Mouse (Mus musculus) naive thymus-derived CD4-positive, alpha-beta T cell, adult 2 months (primary cell): Measurements from ENCODE around the gene Prkar2b.

ENCODE experiments used
- DNase-seq: peaks from one replicate; pipeline ENCODE4 v3.0.0-alpha.2; 2011; ENCODE audit warnings: low read depth

Gene Prkar2b

GRCm38 (mm10) chr12:32061090-32061930, at the start of gene Prkar2b:
Gene Prkar2b (minus strand): TSS chr12:32061296.
- DNase-seq = peak; percentile 94

DNA sequence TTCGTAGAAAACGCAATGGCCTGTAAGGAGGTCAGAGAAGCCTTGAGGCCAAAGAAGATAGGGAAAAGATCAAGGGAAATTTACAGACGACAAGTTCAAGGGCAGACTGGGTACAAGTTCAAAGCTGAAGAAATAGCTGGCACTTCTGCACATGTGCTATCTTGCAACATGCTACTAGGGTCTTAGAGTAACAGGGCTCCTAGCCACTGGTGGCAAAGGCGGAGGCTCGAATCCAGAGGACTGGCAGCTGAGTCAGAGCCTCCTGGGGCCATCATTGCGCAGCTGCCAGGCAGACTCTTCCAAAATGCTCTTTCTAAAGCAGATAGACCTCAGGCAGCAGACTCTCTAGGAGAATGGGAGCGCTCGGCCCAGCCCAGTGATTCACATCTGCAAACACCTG, 48.1 kb upstream of the Prkar2b start:
- DNase-seq = no peak

DNA sequence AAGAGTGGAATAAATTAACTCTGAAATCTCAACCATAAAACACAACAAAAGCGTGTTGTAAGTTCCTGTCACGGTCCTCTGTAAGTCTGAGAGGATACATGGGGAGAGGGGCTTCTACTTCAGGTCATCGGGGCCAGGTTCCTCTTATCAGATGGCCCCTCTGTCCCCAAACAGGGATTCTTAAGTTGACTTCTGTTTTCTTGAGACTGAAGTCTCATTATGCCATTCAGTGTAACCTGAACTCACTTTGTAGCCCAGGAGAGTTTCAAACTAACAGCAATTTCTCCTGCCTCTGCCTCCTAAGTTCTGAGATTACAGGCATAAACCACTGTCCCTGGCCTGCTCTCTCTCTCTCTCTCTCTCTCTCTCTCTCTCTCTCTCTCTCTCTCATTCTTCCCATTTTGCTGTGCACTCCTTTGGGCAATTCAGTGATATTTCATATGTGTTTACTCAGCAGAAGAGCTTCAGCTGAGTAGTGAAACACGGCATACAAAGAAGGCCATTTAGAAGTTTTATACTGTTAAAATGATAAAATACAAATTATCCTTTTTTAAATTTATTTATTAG, 43.9 kb upstream of the Prkar2b start:
- no peak for DNase-seq

GRCm38 (mm10) chr12:32104451-32104862, 43.4 kb upstream of the Prkar2b start:
- no peak for DNase-seq

DNA sequence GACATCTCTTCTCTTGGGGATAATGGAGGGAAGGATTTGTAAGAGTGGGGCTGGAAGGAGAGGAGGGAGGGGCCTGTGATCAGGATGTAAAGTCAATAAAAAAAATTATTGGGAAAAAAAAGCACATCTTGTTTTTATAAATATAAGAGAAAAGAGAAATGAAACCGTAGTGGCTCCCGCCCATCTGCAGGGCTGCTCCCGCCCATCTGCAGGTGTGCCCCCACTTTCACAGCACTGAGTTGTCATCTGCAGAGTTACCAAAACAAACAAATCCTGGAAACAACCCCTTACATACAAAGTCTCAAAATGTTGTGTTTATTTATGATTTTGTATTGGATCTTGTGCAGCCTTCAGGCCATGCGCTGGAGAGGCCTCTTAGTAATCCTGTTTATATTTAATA, 40.2 kb upstream of the Prkar2b start:
- DNase-seq = no peak

- no peak for DNase-seq
Measured at GRCm38 (mm10) chr12:32099686-32100206, 38.6 kb upstream of the Prkar2b start.

DNA sequence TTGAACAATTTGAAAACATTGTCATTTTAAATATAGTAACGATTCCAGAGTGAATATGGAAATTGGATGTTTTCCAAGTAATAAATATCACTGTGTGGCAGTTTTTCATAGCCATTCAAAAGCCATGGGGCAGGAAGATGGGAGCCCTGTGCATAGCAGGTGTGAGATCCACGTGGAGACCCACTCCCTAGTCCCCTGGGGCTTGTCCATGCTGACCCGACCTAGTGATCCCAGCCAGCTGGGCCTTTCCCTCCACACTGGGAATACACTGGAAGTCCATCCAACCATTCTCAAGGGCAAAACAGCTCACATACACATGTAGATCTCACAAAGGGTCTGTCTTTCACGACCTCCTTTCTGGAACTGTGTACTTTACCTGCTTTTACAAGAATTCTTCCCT, 37.5 kb upstream of the Prkar2b start:
- no peak for DNase-seq

DNA sequence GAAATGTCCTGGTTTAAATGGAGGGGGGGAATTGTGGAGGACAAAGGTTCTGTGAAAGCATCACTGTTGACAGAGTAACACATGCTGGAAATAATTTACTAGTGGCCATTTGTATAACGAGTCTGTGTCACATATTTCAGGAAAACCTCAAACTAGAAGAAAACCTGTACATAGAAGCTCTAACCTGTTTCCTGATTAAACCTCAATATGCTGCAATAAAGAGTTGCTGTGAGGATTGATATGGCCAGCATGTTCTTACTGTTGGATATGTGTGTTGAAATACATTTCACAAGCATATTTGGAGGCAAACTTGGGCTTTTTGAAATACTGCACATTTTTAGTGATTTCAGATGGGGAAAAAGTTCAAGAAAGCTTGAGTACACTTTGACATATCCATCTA, 36.0 kb upstream of the Prkar2b start:
- no peak for DNase-seq

GRCm38 (mm10) chr12:32095164-32095563, 34.1 kb upstream of the Prkar2b start:
- no peak for DNase-seq

- no peak for DNase-seq
Measured at GRCm38 (mm10) chr12:32092452-32092851, 31.4 kb upstream of the Prkar2b start.

DNA sequence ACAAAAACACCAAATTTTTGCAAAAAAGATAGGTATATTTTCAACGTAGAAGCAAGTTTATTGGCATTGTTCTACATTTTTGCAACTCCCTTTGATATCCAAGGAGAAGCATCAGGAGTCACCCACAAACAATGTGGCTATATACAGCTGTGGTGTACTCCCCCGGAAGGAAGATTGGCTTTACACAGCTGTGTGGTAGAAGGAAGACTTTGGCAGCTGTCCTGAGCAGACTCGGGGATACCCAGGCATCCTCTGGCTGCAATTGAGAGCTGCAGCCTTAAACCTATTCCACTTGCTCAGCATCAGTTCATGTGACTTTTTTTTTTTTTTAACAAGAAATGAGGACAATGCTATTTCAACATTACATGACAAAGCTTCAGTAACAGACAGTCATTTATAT, 27.5 kb upstream of the Prkar2b start:
- no peak for DNase-seq

DNA sequence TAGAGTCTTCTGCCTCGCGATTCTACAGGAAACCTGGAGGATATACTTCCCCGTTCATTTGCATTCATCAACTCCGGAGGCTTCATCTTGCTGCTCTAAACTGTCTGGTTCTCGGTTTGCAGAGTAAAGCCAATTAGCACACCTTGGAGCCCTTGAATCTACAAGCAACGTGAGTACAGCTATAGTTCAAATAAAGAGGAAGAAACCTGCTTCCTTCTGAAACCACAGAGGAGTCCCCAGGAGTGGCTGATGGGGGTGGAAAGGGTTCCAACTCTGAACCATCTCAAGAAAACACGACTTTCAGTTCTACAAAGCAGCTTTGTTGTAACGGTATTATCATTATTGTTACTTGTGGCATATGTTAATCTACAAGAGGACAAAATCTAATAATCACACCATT, 26.2 kb upstream of the Prkar2b start:
- DNase-seq = peak; percentile 12

GRCm38 (mm10) chr12:32086874-32087273, 25.8 kb upstream of the Prkar2b start:
- DNase-seq = no peak

GRCm38 (mm10) chr12:32085856-32086255, 24.8 kb upstream of the Prkar2b start:
- no peak for DNase-seq

DNA sequence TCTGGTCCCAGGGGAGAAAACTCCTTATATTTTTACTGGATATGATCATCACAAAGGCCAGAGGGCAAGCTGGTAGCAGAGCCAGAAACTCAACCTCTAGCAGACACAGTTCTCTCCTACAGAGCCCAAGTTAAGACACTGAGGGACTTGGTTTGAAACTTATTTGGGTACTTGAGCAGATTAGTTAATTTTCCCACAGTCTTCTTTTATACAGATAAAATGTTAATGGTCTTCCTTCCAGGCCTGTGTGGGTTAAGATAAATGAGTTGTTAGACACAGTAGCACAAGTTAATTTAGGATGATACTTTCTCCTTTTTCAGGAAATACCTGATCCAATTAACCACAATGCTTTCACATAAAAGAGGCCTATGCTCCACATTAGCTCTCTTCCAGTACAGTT, 24.1 kb upstream of the Prkar2b start:
- DNase-seq = no peak

DNA sequence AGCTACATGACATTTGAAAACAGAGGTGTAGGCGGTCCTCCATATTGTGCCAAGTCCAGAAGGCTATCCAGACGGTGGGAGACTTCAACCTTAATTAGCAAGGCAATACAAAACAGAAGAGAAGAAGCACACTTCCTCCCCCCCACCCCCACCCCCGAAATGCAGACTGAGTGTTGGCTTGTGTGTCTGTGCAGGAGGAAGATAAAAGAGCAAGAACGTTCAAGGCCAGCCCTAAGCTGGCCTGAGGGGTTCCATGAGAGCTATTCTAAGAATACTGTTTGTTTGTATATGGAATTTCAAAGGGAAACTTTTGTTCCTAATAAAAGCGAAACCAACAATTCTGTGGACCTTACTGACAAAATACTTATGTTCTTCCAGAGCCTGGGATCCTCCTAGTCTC, 23.5 kb upstream of the Prkar2b start:
- no peak for DNase-seq

DNA sequence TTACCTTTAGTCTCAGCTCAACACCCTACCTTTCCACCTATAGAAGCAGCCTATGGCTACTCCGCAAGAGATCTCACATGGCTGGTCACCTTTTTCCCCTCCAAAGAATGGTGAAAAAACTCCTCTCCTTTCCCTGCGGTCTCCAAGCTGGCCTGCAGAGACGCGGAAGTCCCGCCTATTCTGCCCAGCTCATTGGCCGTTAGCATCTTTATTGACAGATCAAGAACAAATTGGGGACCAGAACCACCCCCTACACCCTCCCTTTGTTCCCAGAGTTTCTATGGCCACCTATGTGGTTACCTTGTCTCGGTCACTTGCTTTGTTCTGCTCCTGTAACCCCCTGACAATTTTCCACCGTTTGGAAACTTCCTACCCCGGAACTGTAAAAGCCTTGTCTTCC, 19.6 kb upstream of the Prkar2b start:
- DNase-seq = no peak

GRCm38 (mm10) chr12:32077403-32077802, 16.3 kb upstream of the Prkar2b start:
- DNase-seq = no peak

DNA sequence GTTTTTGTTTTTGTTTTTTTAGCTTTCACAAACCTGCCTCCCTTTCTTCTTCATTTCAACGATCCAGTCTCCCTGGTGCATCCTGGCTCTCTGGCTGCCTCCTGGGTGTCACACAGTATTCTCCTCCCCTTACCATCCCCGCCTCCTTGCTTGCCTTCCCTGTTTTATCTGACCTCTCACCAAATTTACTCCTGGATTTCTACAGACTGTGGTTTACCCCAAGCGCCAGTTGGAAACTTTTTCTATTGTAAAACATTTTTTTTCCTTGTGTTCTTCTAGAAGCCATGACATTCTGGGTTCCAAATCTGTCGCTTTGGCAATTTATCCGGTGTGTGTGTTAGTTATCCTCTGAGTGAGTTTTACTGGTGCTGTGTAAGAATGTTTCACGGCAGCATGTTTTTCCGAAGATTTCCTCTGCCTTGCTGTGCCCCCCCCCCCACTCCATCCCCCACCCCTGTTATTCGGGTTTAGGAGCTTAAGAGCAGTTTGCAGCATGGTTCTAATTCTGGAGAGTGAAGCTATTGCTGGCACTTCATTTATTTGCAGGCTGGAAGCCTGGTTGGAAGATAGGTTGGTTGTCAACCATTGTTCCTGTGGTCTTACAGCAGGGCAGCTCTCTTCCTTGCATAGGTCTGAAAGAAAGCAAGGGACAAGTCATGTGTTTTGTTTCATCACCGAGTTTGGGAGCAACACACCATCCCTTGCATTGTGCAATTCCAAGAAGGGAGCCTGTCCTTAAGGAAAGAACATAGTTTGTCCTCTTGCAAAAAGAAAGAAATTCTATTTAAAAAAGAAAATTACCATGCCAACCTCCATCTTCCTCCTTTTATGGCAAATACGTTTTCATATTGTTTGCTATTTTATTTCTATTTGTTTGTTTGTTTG, 15.0 kb upstream of the Prkar2b start:
- no peak for DNase-seq

DNA sequence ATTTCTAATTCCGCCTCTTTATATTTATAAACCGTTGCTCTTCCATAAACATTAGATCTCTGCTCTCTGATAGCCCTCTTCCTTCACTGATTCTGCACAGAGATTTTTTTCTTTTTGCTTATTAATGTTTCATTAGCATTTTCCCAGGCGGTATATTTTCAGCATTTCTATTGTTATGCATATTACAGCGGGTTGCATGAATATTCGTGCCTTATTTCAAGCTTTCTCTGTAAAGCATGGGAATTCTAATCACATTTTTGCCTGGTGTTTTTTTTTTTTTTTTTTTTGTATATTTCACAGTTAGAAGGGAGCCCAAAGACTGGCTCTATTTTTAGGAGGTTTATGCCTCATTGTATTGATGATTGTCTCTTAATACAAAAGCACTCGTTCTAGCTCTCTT, 13.2 kb upstream of the Prkar2b start:
- no peak for DNase-seq

DNA sequence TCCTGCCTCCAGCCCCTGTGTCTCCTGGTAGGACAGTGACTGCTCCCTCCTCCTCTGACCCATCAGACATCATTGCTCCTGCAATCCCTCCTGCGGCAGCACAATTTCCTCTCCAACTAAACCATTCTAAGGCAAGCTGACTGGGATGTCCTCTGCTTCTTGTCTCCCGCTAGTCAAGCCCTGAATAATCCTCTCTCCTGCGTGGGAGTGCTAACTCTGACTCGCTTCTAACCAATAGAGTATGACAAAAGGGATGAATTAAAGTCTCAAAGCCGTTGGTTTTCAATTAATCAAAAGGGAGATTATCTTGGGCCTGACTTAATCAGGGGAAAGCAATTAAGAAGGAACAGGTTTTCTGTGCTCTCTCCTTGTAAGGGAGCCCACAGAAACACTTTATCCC, 4.9 kb upstream of the Prkar2b start:
- no peak for DNase-seq

DNA sequence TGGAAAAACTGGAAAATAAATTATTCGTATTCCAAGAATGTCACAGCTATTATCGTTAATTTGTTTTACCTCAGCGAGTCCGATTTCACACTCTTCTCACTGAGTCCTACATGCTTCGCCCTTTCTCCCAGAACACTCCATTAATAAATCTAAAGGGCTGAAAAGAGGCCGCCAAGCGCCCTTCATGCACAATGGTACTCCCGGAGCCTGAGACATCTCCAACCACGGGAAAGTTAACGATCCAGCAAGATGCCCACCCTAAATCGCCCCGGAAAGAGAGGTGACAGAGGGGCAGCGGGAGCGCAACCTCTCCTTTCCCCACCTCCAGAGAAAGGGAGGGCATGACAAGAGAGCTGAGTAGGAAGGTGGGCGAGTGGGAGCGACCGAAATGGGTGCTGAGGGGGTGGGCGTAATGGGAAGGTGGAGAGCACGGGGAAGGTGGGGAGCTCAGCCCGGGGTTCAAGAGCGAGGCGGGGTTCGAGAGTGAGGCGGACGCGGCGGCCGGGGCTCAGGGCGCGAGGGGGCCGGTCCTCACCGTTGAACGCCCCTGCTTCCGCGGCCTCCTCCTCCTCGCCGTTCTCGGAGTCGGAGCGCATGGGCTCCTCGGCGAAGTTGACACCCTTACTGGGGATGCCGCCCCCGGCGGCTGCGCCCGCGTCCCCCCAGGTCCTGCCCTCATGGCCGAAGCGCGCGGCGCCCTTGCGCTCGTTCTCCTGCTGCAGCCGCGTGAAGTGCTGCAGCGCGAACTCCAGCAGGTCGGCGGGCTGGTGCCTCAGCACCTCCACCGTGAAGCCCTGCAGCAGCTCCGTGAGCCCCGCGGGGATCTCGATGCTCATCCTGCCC, 628 bp downstream of the Prkar2b start:
- DNase-seq = no peak
